In genomic region chr7:142249824-142250223, GRCm38 (mm10) we compare ENCODE assay signal across 10 mouse cellular contexts. TPM values are rescaled to one million over a fixed set of nuclear protein-coding genes. Genes with fewer than 3 reads are reported as not detected.
A peak's percentile ranks its signal among the peaks of the same experiment; 100 is the strongest.
DNase-seq lines count a peak whose midpoint lies in the region; ATAC-seq and TF ChIP-seq lines count a peak whose summit lies in the region.
"Had no signal": no experiment of that assay in that cellular context is flagged by ENCODE, and none has a peak within 500 bp of the region (broad histone marks: within the 10 kb centered on the region; RNA-seq: fewer than 3 reads in every experiment).

No protein-coding gene starts in this region.

- WGBS in midbrain, postnatal 0 days: 4% methylated on average over 1 of the region's 1 CpGs
- 0% methylated on average over 1 of the region's 1 CpGs for WGBS in midbrain, embryonic 16.5 days
- WGBS in hindbrain, postnatal 0 days: 3% methylated on average over 1 of the region's 1 CpGs
- 0% methylated on average over 1 of the region's 1 CpGs for WGBS in small intestine, adult 2 months

- peak; percentile 82 for TF ChIP-seq CTCF in midbrain, postnatal 0 days (IDR thresholded peaks at IDR 0.05)
- TF ChIP-seq CTCF in hindbrain, postnatal 0 days (IDR thresholded peaks at IDR 0.05; ENCODE audit: low read depth): peak; percentile 72
- TF ChIP-seq CTCF in small intestine, adult 2 months (IDR thresholded peaks at IDR 0.05; ENCODE audit: extremely low read depth, insufficient read length, insufficient replicate concordance, low read depth, low read length): peak; percentile 59; the same call in 1 of the 2 replicates

- intact Hi-C loops in left cerebral cortex, postnatal 36 days (cut with DNase I): loop anchor here (5.0 kb wide), 1 partner anchor 103 kb away; no protein-coding TSS in a partner anchor

- H3K4me3 ChIP-seq in midbrain, postnatal 0 days (ENCODE audit: low read depth, low read length): no peak overlapping the region
- H3K4me3 ChIP-seq in midbrain, embryonic 16.5 days (ENCODE audit: low read depth, low read length): no peak overlapping the region
- no peak overlapping the region for H3K4me3 ChIP-seq in hindbrain, postnatal 0 days (ENCODE audit: low read length)
- no peak overlapping the region for H3K4me3 ChIP-seq in small intestine, adult 2 months (ENCODE audit: low read depth, low read length)
- H3K4me3 ChIP-seq: heart, embryonic 15.5 days had no signal

- no peak overlapping the region for H3K9ac ChIP-seq in midbrain, postnatal 0 days (replicated peaks; ENCODE audit: low read length, poor library complexity, severe bottlenecking)
- H3K9ac ChIP-seq in midbrain, embryonic 16.5 days (ENCODE audit: low read depth, low read length): no peak overlapping the region
- no peak overlapping the region for H3K9ac ChIP-seq in hindbrain, postnatal 0 days (replicated peaks; ENCODE audit: low read length)
- H3K9ac ChIP-seq: heart, embryonic 15.5 days had no signal

- H3K9me3 ChIP-seq in midbrain, postnatal 0 days (ENCODE audit: low read length): no peaks in the 10 kb centered on the region
- no peaks in the 10 kb centered on the region for H3K9me3 ChIP-seq in midbrain, embryonic 16.5 days (replicated peaks; ENCODE audit: control insufficient read depth, low read length, poor library complexity, severe bottlenecking)
- no peaks in the 10 kb centered on the region for H3K9me3 ChIP-seq in hindbrain, postnatal 0 days (ENCODE audit: low read length)
- H3K9me3 ChIP-seq: heart, embryonic 15.5 days had no signal

- no peak for ATAC-seq in midbrain, postnatal 0 days (ENCODE audit: low FRiP score)
- no peak for ATAC-seq in midbrain, embryonic 16.5 days
- no peak for ATAC-seq in hindbrain, postnatal 0 days

- H3K4me2 ChIP-seq in midbrain, postnatal 0 days (ENCODE audit: low read depth, low read length, poor library complexity, severe bottlenecking): no peak overlapping the region
- no peak overlapping the region for H3K4me2 ChIP-seq in midbrain, embryonic 16.5 days (ENCODE audit: low read length)
- H3K4me2 ChIP-seq in hindbrain, postnatal 0 days (ENCODE audit: low read depth, low read length): no peak overlapping the region
- H3K4me2 ChIP-seq: heart, embryonic 15.5 days had no signal

- no peak overlapping the region for H3K27ac ChIP-seq in midbrain, postnatal 0 days (ENCODE audit: low read depth, low read length)
- no peak overlapping the region for H3K27ac ChIP-seq in midbrain, embryonic 16.5 days (ENCODE audit: low read length)
- H3K27ac ChIP-seq in hindbrain, postnatal 0 days: no peak overlapping the region
- H3K27ac ChIP-seq in small intestine, adult 2 months (ENCODE audit: insufficient read depth, low read depth, low read length): no peak overlapping the region
- H3K27ac ChIP-seq: heart, embryonic 15.5 days had no signal

- H3K36me3 ChIP-seq in midbrain, postnatal 0 days (ENCODE audit: insufficient read depth, low read length): no peaks in the 10 kb centered on the region
- H3K36me3 ChIP-seq in midbrain, embryonic 16.5 days (ENCODE audit: control insufficient read depth, insufficient read depth, low read length): no peaks in the 10 kb centered on the region
- no peaks in the 10 kb centered on the region for H3K36me3 ChIP-seq in hindbrain, postnatal 0 days (ENCODE audit: insufficient read depth, low read length)
- H3K36me3 ChIP-seq in small intestine, adult 2 months (ENCODE audit: control insufficient read depth, insufficient read depth, low read length): no peaks in the 10 kb centered on the region
- H3K36me3 ChIP-seq: heart, embryonic 15.5 days had no signal

- H3K27me3 ChIP-seq in midbrain, postnatal 0 days (ENCODE audit: insufficient read depth, low read length): no peaks in the 10 kb centered on the region
- H3K27me3 ChIP-seq in midbrain, embryonic 16.5 days (ENCODE audit: control insufficient read depth, insufficient read depth, low read depth, low read length): no peaks in the 10 kb centered on the region; the same call in 1 of the 2 replicates
- no peaks in the 10 kb centered on the region for H3K27me3 ChIP-seq in hindbrain, postnatal 0 days (ENCODE audit: insufficient read depth, low read length)
- H3K27me3 ChIP-seq in small intestine, adult 2 months (ENCODE audit: control insufficient read depth, insufficient read depth, low read length): no peaks in the 10 kb centered on the region

- no peak for TF ChIP-seq POLR2A in small intestine, adult 2 months (IDR thresholded peaks at IDR 0.05; ENCODE audit: low read depth, low read length)

- DNase-seq in adrenal gland, adult 18-20 months (ENCODE audit: low spot score in 2 of 2): peak; percentile 3 to 28
- no peak for DNase-seq in adrenal gland, adult 8-10 months
- DNase-seq in midbrain, postnatal 0 days (ENCODE audit: low spot score): peak; percentile 63
- peak; percentile 1 for DNase-seq in c-Kit-positive CD71-positive TER-119-positive erythroid progenitor cells, embryonic 14.5 days (ENCODE audit: low spot score)
- DNase-seq in hindbrain, postnatal 0 days (ENCODE audit: low spot score): peak; percentile 69
- DNase-seq in left cerebral cortex, postnatal 36 days (ENCODE audit: low spot score in 2 of 2): peak; percentile 5 to 21

- H3K4me1 ChIP-seq in midbrain, postnatal 0 days (ENCODE audit: insufficient read depth, low read length): no peaks in the 10 kb centered on the region
- no peaks in the 10 kb centered on the region for H3K4me1 ChIP-seq in midbrain, embryonic 16.5 days (ENCODE audit: control insufficient read depth, insufficient read depth, low read length)
- H3K4me1 ChIP-seq in hindbrain, postnatal 0 days (ENCODE audit: insufficient read depth, low read length): no peaks in the 10 kb centered on the region
- H3K4me1 ChIP-seq in small intestine, adult 2 months (ENCODE audit: control insufficient read depth, insufficient read depth, insufficient read length, low read length): no peaks in the 10 kb centered on the region; the same call in 1 of the 2 replicates
- H3K4me1 ChIP-seq: heart, embryonic 15.5 days had no signal

RNA-seq across cellular contexts. Expression of gene Gm2431, which starts 8.3 kb away (rescaled TPM):
- not detected for total RNA-seq in adrenal gland, adult 18-20 months (2021)
- total RNA-seq in adrenal gland, adult 8-10 months (2022): not detected
- not detected in 2 replicates for total RNA-seq in midbrain, postnatal 0 days (2014; rRNA removed)
- not detected in 2 replicates for polyA plus RNA-seq in midbrain, postnatal 0 days (2015; fragmentation: Nextera tagmentation; extraction: Ambion mirVana)
- polyA plus RNA-seq in midbrain, embryonic 16.5 days (2015; fragmentation: Nextera tagmentation; extraction: Ambion mirVana): not detected in 2 replicates
- total RNA-seq in hindbrain, postnatal 0 days (2014; rRNA removed): not detected in 2 replicates
- polyA plus RNA-seq in hindbrain, postnatal 0 days (2015; fragmentation: Nextera tagmentation; extraction: Ambion mirVana): not detected in 2 replicates
- not detected for total RNA-seq in left cerebral cortex, postnatal 36 days (2021)
- polyA plus RNA-seq in small intestine, adult 2 months (2012; rRNA removed): not detected in 2 replicates
- total RNA-seq: neutrophil, adult 5-6 weeks had no signal
- polyA plus RNA-seq: heart, embryonic 15.5 days had no signal

RNA-seq across cellular contexts. Expression of gene Gm40460, which starts 8.9 kb away (rescaled TPM):
- not detected for total RNA-seq in adrenal gland, adult 18-20 months (2021)
- total RNA-seq in adrenal gland, adult 8-10 months (2022): not detected
- not detected in 2 replicates for total RNA-seq in midbrain, postnatal 0 days (2014; rRNA removed)
- not detected in 2 replicates for polyA plus RNA-seq in midbrain, postnatal 0 days (2015; fragmentation: Nextera tagmentation; extraction: Ambion mirVana)
- not detected in 2 replicates for polyA plus RNA-seq in midbrain, embryonic 16.5 days (2015; fragmentation: Nextera tagmentation; extraction: Ambion mirVana)
- not detected in 2 replicates for total RNA-seq in hindbrain, postnatal 0 days (2014; rRNA removed)
- polyA plus RNA-seq in hindbrain, postnatal 0 days (2015; fragmentation: Nextera tagmentation; extraction: Ambion mirVana): not detected in 2 replicates
- not detected for total RNA-seq in left cerebral cortex, postnatal 36 days (2021)
- not detected in 2 replicates for polyA plus RNA-seq in small intestine, adult 2 months (2012; rRNA removed)
- total RNA-seq: neutrophil, adult 5-6 weeks had no signal
- polyA plus RNA-seq: heart, embryonic 15.5 days had no signal

RNA-seq across cellular contexts. Expression of gene Krtap5-5, which starts 20.1 kb away (rescaled TPM):
- not detected for total RNA-seq in adrenal gland, adult 18-20 months (2021)
- total RNA-seq in adrenal gland, adult 8-10 months (2022): not detected
- total RNA-seq in midbrain, postnatal 0 days (2014; rRNA removed): not detected in 2 replicates
- not detected in 2 replicates for polyA plus RNA-seq in midbrain, postnatal 0 days (2015; fragmentation: Nextera tagmentation; extraction: Ambion mirVana)
- not detected in 2 replicates for polyA plus RNA-seq in midbrain, embryonic 16.5 days (2015; fragmentation: Nextera tagmentation; extraction: Ambion mirVana)
- total RNA-seq in hindbrain, postnatal 0 days (2014; rRNA removed): not detected in 2 replicates
- polyA plus RNA-seq in hindbrain, postnatal 0 days (2015; fragmentation: Nextera tagmentation; extraction: Ambion mirVana): not detected in 2 replicates
- not detected for total RNA-seq in left cerebral cortex, postnatal 36 days (2021)
- polyA plus RNA-seq in small intestine, adult 2 months (2012; rRNA removed): 0.65 TPM in 1 of 2 replicates, not detected in the other
- total RNA-seq: neutrophil, adult 5-6 weeks had no signal
- polyA plus RNA-seq: heart, embryonic 15.5 days had no signal

RNA-seq across cellular contexts. Expression of gene Gm4559, which starts 24.3 kb away (rescaled TPM):
- total RNA-seq in adrenal gland, adult 18-20 months (2021): not detected
- total RNA-seq in adrenal gland, adult 8-10 months (2022): not detected
- not detected in 2 replicates for total RNA-seq in midbrain, postnatal 0 days (2014; rRNA removed)
- polyA plus RNA-seq in midbrain, postnatal 0 days (2015; fragmentation: Nextera tagmentation; extraction: Ambion mirVana): not detected in 2 replicates
- polyA plus RNA-seq in midbrain, embryonic 16.5 days (2015; fragmentation: Nextera tagmentation; extraction: Ambion mirVana): not detected in 2 replicates
- total RNA-seq in hindbrain, postnatal 0 days (2014; rRNA removed): not detected in 2 replicates
- polyA plus RNA-seq in hindbrain, postnatal 0 days (2015; fragmentation: Nextera tagmentation; extraction: Ambion mirVana): not detected in 2 replicates
- total RNA-seq in left cerebral cortex, postnatal 36 days (2021): not detected
- not detected in 2 replicates for polyA plus RNA-seq in small intestine, adult 2 months (2012; rRNA removed)
- total RNA-seq: neutrophil, adult 5-6 weeks had no signal
- polyA plus RNA-seq: heart, embryonic 15.5 days had no signal

RNA-seq across cellular contexts. Expression of gene Gm7579, which starts 38.2 kb away (rescaled TPM):
- not detected for total RNA-seq in adrenal gland, adult 18-20 months (2021)
- total RNA-seq in adrenal gland, adult 8-10 months (2022): not detected
- total RNA-seq in midbrain, postnatal 0 days (2014; rRNA removed): not detected in 2 replicates
- polyA plus RNA-seq in midbrain, postnatal 0 days (2015; fragmentation: Nextera tagmentation; extraction: Ambion mirVana): not detected in 2 replicates
- polyA plus RNA-seq in midbrain, embryonic 16.5 days (2015; fragmentation: Nextera tagmentation; extraction: Ambion mirVana): not detected in 2 replicates
- total RNA-seq in hindbrain, postnatal 0 days (2014; rRNA removed): not detected in 2 replicates
- not detected in 2 replicates for polyA plus RNA-seq in hindbrain, postnatal 0 days (2015; fragmentation: Nextera tagmentation; extraction: Ambion mirVana)
- not detected for total RNA-seq in left cerebral cortex, postnatal 36 days (2021)
- polyA plus RNA-seq in small intestine, adult 2 months (2012; rRNA removed): 0.20 TPM in 1 of 2 replicates, not detected in the other
- total RNA-seq: neutrophil, adult 5-6 weeks had no signal
- polyA plus RNA-seq: heart, embryonic 15.5 days had no signal
